Mouse (Mus musculus) gonadal fat pad, adult 2 months (tissue): ENCODE data around the gene Myh6. TPM values are rescaled to one million over a fixed set of nuclear protein-coding genes. Genes with fewer than 3 reads are reported as not detected.

Experiments
- DNase-seq: peaks from one replicate; pipeline ENCODE4 v3.0.0-alpha.2; 2012; ENCODE audit warnings: low read depth
- polyA plus RNA-seq: library from polyadenylated mRNA; depleted of rRNA; stranded (reverse); fragments of >200 nt; gene quantifications from 2 replicates; pipeline ENCODE4 v1.2.3, GENCODE M21; 2012

Myh6 gene
- polyA plus RNA-seq, 1 experiment: not detected

- no peak for DNase-seq
Observed at GRCm38 (mm10) chr14:54935904-54936830, 30.6 kb downstream of the Myh6 start, which contains the start of gene Cmtm5. Gene Cmtm5 (plus strand): TSS chr14:54936261.

GRCm38 (mm10) chr14:54932645-54933150 is 34.0 kb downstream of the Myh6 start, which contains the start of gene Il25:
Gene Il25 (plus strand): TSS chr14:54932695.
- no peak for DNase-seq

- DNase-seq: no peak
Observed at GRCm38 (mm10) chr14:54930431-54930830, 36.3 kb downstream of the Myh6 start.

- no peak for DNase-seq
Observed at GRCm38 (mm10) chr14:54929801-54930200, 36.9 kb downstream of the Myh6 start.

- DNase-seq: no peak
Observed at GRCm38 (mm10) chr14:54927296-54927695, 39.4 kb downstream of the Myh6 start.

GRCm38 (mm10) chr14:54926401-54927158 is 40.1 kb downstream of the Myh6 start:
- DNase-seq: no peak

GRCm38 (mm10) chr14:54925349-54926342 is 41.1 kb downstream of the Myh6 start, which contains the start of gene Efs:
Gene Efs (minus strand): TSS chr14:54926126.
- DNase-seq: no peak

GRCm38 (mm10) chr14:54924641-54925348 is 41.9 kb downstream of the Myh6 start:
- DNase-seq: no peak

- no peak for DNase-seq
Observed at GRCm38 (mm10) chr14:54920076-54920685, 46.5 kb downstream of the Myh6 start.

GRCm38 (mm10) chr14:54913343-54913742 is 53.4 kb downstream of the Myh6 start:
- DNase-seq: no peak

- DNase-seq: no peak
Observed at GRCm38 (mm10) chr14:54912886-54913285, 53.8 kb downstream of the Myh6 start, which contains the start of gene Slc22a17. Gene Slc22a17 (minus strand): TSS chr14:54913132.

GRCm38 (mm10) chr14:54912109-54912850 is 54.4 kb downstream of the Myh6 start:
- DNase-seq: no peak

- no peak for DNase-seq
Observed at GRCm38 (mm10) chr14:54908682-54909081, 58.0 kb downstream of the Myh6 start.

GRCm38 (mm10) chr14:54903641-54904040 is 63.1 kb downstream of the Myh6 start:
- no peak for DNase-seq

- no peak for DNase-seq
Observed at GRCm38 (mm10) chr14:54900383-54900782, 66.3 kb downstream of the Myh6 start.

- no peak for DNase-seq
Observed at GRCm38 (mm10) chr14:54897445-54897844, 69.3 kb downstream of the Myh6 start.

GRCm38 (mm10) chr14:54894296-54895151 is 72.2 kb downstream of the Myh6 start:
- DNase-seq: no peak

- peak; percentile 98 for DNase-seq
Observed at GRCm38 (mm10) chr14:54893651-54894181, 73.0 kb downstream of the Myh6 start.
